Mouse (Mus musculus) liver, postnatal 0 days (tissue): Measurements from ENCODE around the gene Hdac6. TPM values are rescaled to one million over a fixed set of nuclear protein-coding genes. Genes with fewer than 3 reads are reported as not detected.

Experiments
- ATAC-seq: fragments of 200-750 bp; cut with Nextera tagmentation; 2 replicates; pipeline ENCODE4 v1.8.0; 2017; ENCODE audit warnings: mild to moderate bottlenecking, moderate library complexity
- DNase-seq: peaks from one replicate; pipeline ENCODE4 v3.0.0-alpha.2; 2016
- H3K27ac ChIP-seq: fragments of 300-500 bp; sonication (generic); 2 replicates; pipeline ENCODE4 v1.5.1; 2014; ENCODE audit warnings: antibody characterized with exemption, moderate library complexity, mild to moderate bottlenecking, low read depth
- H3K27me3 ChIP-seq: fragments of 300-500 bp; sonication (generic); 2 replicates; pipeline ENCODE4 v1.6.1; 2014; ENCODE audit warnings: low read length, control low read depth, mixed read lengths; ENCODE audit not compliant: insufficient read depth
- H3K36me3 ChIP-seq: fragments of 300-500 bp; sonication (generic); replicated peaks from 2 replicates; pipeline ENCODE4 v1.6.1; 2014; ENCODE audit warnings: mild to moderate bottlenecking, control low read depth, low read length, moderate library complexity, mixed read lengths; ENCODE audit not compliant: insufficient read depth
- H3K4me1 ChIP-seq: fragments of 300-500 bp; sonication (generic); 2 replicates; pipeline ENCODE4 v1.6.1; 2014; ENCODE audit warnings: antibody characterized with exemption, mild to moderate bottlenecking, control low read depth; ENCODE audit not compliant: insufficient read depth
- H3K4me2 ChIP-seq: fragments of 300-500 bp; sonication (generic); 2 replicates; pipeline ENCODE4 v1.6.1; 2014; ENCODE audit warnings: low read depth, mild to moderate bottlenecking, low read length, moderate library complexity, mixed read lengths
- H3K4me3 ChIP-seq: fragments of 300-500 bp; sonication (generic); 2 replicates; pipeline ENCODE4 v1.5.1; 2014; ENCODE audit warnings: low read depth, low read length
- H3K9ac ChIP-seq: fragments of 300-500 bp; sonication (generic); replicated peaks from 2 replicates; pipeline ENCODE4 v1.6.1; 2014; ENCODE audit warnings: mild to moderate bottlenecking, moderate library complexity
- H3K9me3 ChIP-seq: fragments of 300-500 bp; sonication (generic); 2 replicates; pipeline ENCODE4 v1.6.1; 2016; ENCODE audit warnings: mild to moderate bottlenecking, control low read depth, low read length, mixed read lengths
- CTCF ChIP-seq: sonication (generic); IDR thresholded peaks from 2 replicates; pipeline ENCODE4 v1.5.1; 2016; ENCODE audit warnings: antibody characterized with exemption, low read depth
- EP300 ChIP-seq: IDR thresholded peaks from 2 replicates; pipeline ENCODE4 v1.6.1; 2016; ENCODE audit warnings: antibody characterized with exemption, low read depth, mild to moderate bottlenecking
- WGBS: fragments of 180-500 bp; shearing (Covaris S2); extraction: QIAGEN DNeasy Blood & Tissue Kit; methylation state at CpG from one replicate; pipeline ENCODE4 v1.1.7; 2014; ENCODE audit not compliant: insufficient replicate concordance; 5-methylcytosine and 5-hydroxymethylcytosine counted together
- polyA plus RNA-seq: library from polyadenylated mRNA; unstranded; fragments of >200 nt; fragmentation: Nextera tagmentation; extraction: Ambion mirVana; gene quantifications from 2 replicates; pipeline ENCODE4 v1.2.1, GENCODE M21; 2015

The Hdac6 gene
- polyA plus RNA-seq, 1 experiment from 2014 or later: 11.8 TPM

DNA sequence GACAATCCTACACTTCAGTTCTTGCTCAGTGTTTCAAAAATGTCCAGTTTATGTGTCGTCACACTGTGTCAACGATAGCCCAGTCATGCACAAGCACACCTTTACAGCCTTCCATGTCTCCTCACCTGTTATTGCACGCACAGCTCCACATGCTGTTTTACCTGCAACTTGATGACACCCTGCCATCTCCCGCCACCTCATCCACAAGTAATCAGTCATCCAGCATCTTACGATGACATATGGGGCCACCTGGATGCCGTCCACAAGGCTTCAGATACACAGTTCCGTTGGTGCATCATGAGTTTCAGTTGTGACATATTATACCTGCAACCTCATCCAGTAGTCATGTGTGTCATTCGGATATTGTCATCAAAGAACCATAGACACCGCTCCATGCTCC, 11.2 kb upstream of the Hdac6 start:
- no peak for DNase-seq
- Histone ChIP-seq H3K9ac (no peak overlapping the region), H3K27ac (no peak overlapping the region), H3K4me3 (no peak overlapping the region), H3K27me3 (no peaks in the 10 kb centered on the region), H3K36me3 (no peaks in the 10 kb centered on the region), H3K4me2 (no peak overlapping the region), H3K9me3 (no peaks in the 10 kb centered on the region), H3K4me1 (no peaks in the 10 kb centered on the region)
- no peak for ATAC-seq
- TF ChIP-seq CTCF (no peak), EP300 (no peak)
- WGBS: 89% methylated on average over 9 of the region's 9 CpGs

DNA sequence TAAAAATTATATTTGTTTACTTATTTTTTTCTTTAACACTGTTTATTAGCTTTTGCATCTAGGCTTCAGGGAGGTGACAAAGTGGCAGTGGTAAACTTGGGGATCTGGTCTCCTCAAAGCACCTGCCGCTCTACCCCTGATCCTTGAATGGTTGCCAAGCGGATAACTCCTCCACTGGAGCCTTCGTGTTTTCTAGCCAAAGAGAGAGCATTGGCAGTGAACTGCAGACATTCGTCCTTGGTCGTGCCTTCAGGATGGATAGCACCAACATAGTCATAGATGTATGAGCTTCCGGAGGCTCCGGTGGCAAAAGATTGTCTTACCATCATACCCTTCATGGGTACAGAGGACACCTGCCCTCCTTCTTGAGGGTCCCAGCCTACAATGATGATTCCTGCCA, 2.4 kb upstream of the Hdac6 start:
- H3K9ac ChIP-seq: no peak overlapping the region
- no peaks in the 10 kb centered on the region for H3K36me3 ChIP-seq
- no peaks in the 10 kb centered on the region for H3K4me1 ChIP-seq
- no peaks in the 10 kb centered on the region for H3K27me3 ChIP-seq
- no peak for ATAC-seq
- H3K27ac ChIP-seq: no peak overlapping the region
- H3K4me2 ChIP-seq: no peak overlapping the region
- DNase-seq: no peak
- H3K9me3 ChIP-seq: no peaks in the 10 kb centered on the region
- H3K4me3 ChIP-seq: no peak overlapping the region
- 76% methylated on average over 7 of the region's 7 CpGs for whole genome bisulfite sequencing
- TF ChIP-seq EP300 (no peak), CTCF (no peak)

DNA sequence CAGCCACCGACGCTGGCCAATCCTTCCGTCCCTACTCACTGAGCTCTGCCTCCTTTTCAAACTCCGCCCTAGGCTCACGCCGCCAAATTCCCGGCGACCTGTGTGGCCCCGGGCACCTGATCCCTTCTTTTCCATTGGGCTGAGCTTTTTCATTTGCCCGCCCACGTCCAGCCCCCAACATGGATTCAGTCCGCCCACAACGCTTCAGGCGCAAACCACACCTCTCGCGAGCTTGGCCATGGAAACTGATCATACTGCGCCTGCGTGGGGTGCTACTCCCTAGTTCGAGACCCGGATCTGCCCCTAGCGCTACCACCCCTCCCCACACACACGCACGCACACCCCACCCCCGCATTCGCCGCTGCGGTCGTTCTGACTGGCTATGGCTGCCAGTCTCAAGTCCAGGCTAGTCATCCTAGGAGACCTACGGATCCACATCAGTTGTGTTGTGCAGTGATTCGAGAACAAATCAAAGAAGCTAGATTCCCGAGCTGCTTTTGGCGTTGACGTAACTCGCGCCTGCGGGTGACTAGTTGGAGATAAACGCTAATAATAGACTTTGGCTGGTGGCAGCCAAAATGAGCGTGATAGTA, 307 bp upstream of the Hdac6 start:
- Histone ChIP-seq H3K9ac (peak overlapping the region; percentile 44), H3K4me1 (no peaks in the 10 kb centered on the region), H3K4me3 (peak overlapping the region; percentile 58), H3K27me3 (no peaks in the 10 kb centered on the region), H3K27ac (no peak overlapping the region), H3K36me3 (no peaks in the 10 kb centered on the region), H3K4me2 (peak overlapping the region; percentile 80), H3K9me3 (no peaks in the 10 kb centered on the region)
- 11% methylated on average over 38 of the region's 38 CpGs for WGBS
- peak; percentile 98 for ATAC-seq
- peak; percentile 91 for DNase-seq
- TF ChIP-seq CTCF (no peak), EP300 (no peak)

DNA sequence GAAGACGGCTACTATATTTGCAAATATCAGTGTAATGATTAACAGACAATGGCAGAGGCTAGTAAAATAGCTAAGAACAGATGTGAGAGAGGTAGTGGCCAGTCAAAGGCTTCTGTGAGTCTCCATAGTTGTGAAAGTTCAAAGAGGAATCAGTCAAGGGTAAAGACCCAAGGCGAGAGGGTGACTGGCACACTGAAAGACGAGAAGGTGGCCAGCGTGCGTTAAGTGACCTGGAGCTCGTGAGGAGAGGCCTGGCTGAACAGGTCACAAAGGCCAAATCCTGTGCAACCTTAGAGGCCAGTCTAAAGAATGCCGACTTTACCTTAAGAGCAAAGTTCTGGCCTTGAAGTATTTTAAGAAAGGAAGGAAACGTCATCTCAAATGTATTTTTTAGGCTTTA, 2.1 kb downstream of the Hdac6 start:
- Histone ChIP-seq H3K27me3 (no peaks in the 10 kb centered on the region), H3K4me3 (no peak overlapping the region), H3K9me3 (no peaks in the 10 kb centered on the region), H3K36me3 (no peaks in the 10 kb centered on the region), H3K4me1 (no peaks in the 10 kb centered on the region), H3K9ac (no peak overlapping the region), H3K4me2 (no peak overlapping the region), H3K27ac (no peak overlapping the region)
- TF ChIP-seq EP300: no peak
- no peak for TF ChIP-seq CTCF
- ATAC-seq (no peak), DNase-seq (no peak)
- WGBS: 67% methylated on average over 8 of the region's 8 CpGs

DNA sequence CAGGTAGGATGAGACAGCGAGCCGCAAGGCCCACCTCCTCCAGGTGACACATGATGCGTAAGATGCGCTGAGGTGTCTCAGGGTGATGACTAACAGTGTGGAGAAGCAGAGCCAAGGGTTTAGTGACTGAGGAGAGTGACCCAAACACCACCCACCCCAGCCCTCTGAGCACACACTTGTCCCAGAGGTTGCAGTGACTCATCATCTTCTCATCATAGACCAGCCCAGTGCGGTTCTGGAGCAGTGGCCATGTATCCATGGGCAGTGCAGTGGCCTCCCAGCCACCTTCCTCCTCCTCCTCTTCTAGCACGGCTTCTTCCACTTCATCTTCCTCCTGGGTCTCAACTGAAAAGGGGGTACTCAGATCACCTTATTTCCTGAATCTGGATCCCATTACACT, 10.0 kb downstream of the Hdac6 start:
- Histone ChIP-seq H3K27ac (no peak overlapping the region), H3K9ac (no peak overlapping the region), H3K4me3 (no peak overlapping the region), H3K9me3 (no peaks in the 10 kb centered on the region), H3K36me3 (peaks cover 6% of the 10 kb centered on the region; the same call in 1 of the 2 replicates), H3K4me1 (no peaks in the 10 kb centered on the region), H3K4me2 (no peak overlapping the region), H3K27me3 (no peaks in the 10 kb centered on the region)
- TF ChIP-seq EP300 (no peak), CTCF (no peak)
- ATAC-seq (no peak), DNase-seq (no peak)
- 85% methylated on average over 6 of the region's 6 CpGs for WGBS

DNA sequence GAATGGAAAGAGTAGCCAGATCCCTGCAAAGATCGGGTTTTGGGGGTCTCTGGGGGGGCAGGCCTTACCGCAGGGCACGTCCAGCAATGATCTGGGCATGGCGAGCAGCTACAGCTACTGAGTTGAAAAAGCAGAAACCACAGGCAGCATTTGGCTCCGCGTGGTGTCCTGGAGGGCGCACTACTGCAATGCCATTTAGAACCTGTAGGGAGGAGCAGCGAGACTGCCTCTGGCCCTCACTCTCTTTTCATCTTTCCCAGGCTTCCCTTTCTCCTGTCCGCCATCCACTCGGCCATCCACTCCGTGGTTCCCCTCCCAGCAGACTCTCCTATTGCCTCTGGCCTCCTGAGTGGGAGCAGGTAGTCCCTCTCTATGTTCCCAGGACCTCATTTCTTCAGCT, 10.8 kb downstream of the Hdac6 start:
- no peak overlapping the region for H3K27ac ChIP-seq
- no peak for DNase-seq
- no peak overlapping the region for H3K4me3 ChIP-seq

DNA sequence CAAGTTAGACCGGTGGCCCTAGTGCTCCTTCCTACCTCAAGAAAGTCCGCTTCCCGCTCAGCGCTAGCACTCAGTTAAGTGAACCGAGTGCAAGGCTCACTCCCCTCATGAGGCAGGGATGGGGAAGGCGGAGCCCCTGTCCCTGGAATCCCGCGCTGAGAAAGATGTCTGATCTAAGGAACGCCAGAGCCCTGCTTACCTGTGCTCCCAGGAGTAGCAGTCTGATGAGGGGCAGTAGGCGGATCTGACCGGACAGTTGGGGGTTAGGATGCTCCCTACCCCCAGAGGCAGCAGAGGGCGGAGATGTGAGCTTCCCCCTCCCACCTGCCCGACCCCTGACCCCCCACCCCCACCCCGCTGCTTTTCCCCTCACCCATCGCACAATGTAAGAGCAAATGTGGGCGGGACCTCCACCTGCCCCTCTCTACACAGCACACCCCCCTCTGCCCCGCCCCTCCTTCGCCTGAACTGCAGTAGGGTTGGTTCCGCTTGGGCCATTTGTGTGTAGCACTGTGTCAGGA, 19.4 kb downstream of the Hdac6 start, which contains the start of gene Eras:
Eras (minus strand) TSS at position 338 of the 521 bp plus-strand sequence.
- H3K4me2 ChIP-seq: no peak within 1 kb of the TSS
- WGBS: 23% methylated on average over 18 of the region's 19 CpGs
- H3K4me1 ChIP-seq: no peaks in the 10 kb centered on the region
- no peak within 1 kb of the TSS for H3K27ac ChIP-seq
- ATAC-seq: no peak
- no peaks in the 10 kb centered on the region for H3K9me3 ChIP-seq
- 0 out of 2 replicates have a peak, but pooled peaks cover 2% of the 10 kb centered on the region for H3K36me3 ChIP-seq
- TF ChIP-seq CTCF (no peak), EP300 (no peak)
- H3K4me3 ChIP-seq: no peak within 1 kb of the TSS
- H3K9ac ChIP-seq: no peak within 1 kb of the TSS
- H3K27me3 ChIP-seq: peaks cover 36% of the 10 kb centered on the region
- DNase-seq: no peak

More for the DNA sequence above, 10.8 kb downstream of the Hdac6 start:
- 43% methylated on average over 10 of the region's 11 CpGs for WGBS
- H3K9ac ChIP-seq: no peak overlapping the region
- peak; percentile 47 for TF ChIP-seq CTCF
- no peak for TF ChIP-seq EP300
- H3K36me3 ChIP-seq: peaks cover 6% of the 10 kb centered on the region; the same call in 1 of the 2 replicates
- ATAC-seq: no peak
- no peaks in the 10 kb centered on the region for H3K27me3 ChIP-seq
- H3K9me3 ChIP-seq: no peaks in the 10 kb centered on the region
- H3K4me1 ChIP-seq: no peaks in the 10 kb centered on the region
- no peak overlapping the region for H3K4me2 ChIP-seq
